Mouse (Mus musculus) limb, embryonic 12.5 days (tissue): Measurements from ENCODE around the gene Prr19. TPM values are rescaled to one million over a fixed set of nuclear protein-coding genes. Genes with fewer than 3 reads are reported as not detected.

ENCODE experiments used
- ATAC-seq: fragments of 200-750 bp; cut with Nextera tagmentation; 2 replicates; pipeline ENCODE4 v1.8.0; 2017; ENCODE audit warnings: low read depth, moderate TSS enrichment; ENCODE audit not compliant: insufficient number of reproducible peaks, insufficient read depth, low FRiP score, low TSS enrichment
- H3K27ac ChIP-seq: fragments of 300-500 bp; sonication (generic); 2 replicates; pipeline ENCODE4 v1.5.1; 2016; ENCODE audit warnings: mild to moderate bottlenecking, moderate library complexity
- H3K27me3 ChIP-seq: fragments of 300-500 bp; sonication (generic); 2 replicates; pipeline ENCODE4 v1.6.1; 2016; ENCODE audit warnings: mild to moderate bottlenecking, moderate library complexity
- H3K36me3 ChIP-seq: fragments of 300-500 bp; sonication (generic); 2 replicates; pipeline ENCODE4 v1.6.1; 2016; ENCODE audit warnings: mild to moderate bottlenecking, moderate library complexity
- H3K4me1 ChIP-seq: fragments of 300-500 bp; sonication (generic); replicated peaks from 2 replicates; pipeline ENCODE4 v1.6.1; 2016
- H3K4me2 ChIP-seq: fragments of 300-500 bp; sonication (generic); 2 replicates; pipeline ENCODE4 v1.6.1; 2016; ENCODE audit warnings: mild to moderate bottlenecking, moderate library complexity
- H3K4me3 ChIP-seq: fragments of 300-500 bp; sonication (generic); replicated peaks from 2 replicates; pipeline ENCODE4 v1.5.1; 2016; ENCODE audit warnings: mild to moderate bottlenecking
- H3K9ac ChIP-seq: fragments of 300-500 bp; sonication (generic); replicated peaks from 2 replicates; pipeline ENCODE4 v1.6.1; 2016; ENCODE audit warnings: mild to moderate bottlenecking, moderate library complexity
- H3K9me3 ChIP-seq: fragments of 300-500 bp; sonication (generic); 2 replicates; pipeline ENCODE4 v1.6.1; 2016; ENCODE audit warnings: mild to moderate bottlenecking, moderate library complexity
- WGBS: fragments of 180-500 bp; shearing (Covaris S2); methylation state at CpG from one replicate; pipeline ENCODE4 v1.1.7; 2016; 5-methylcytosine and 5-hydroxymethylcytosine counted together
- polyA plus RNA-seq: library from polyadenylated mRNA; unstranded; fragments of >200 nt; fragmentation: Nextera tagmentation; extraction: Ambion mirVana; gene quantifications from 2 replicates; pipeline ENCODE4 v1.2.1, GENCODE M21; 2016

The Prr19 gene
- polyA plus RNA-seq, 1 experiment from 2014 or later = 0.66 TPM

- Histone ChIP-seq H3K27ac (peak overlapping the region; percentile 100), H3K4me3 (peak overlapping the region; percentile 78), H3K4me2 (peak overlapping the region; percentile 98), H3K9me3 (no peaks in the 10 kb centered on the region), H3K27me3 (no peaks in the 10 kb centered on the region), H3K9ac (no peak overlapping the region; the same call in none of the 2 replicates), H3K36me3 (peaks cover 16% of the 10 kb centered on the region), H3K4me1 (peaks cover 63% of the 10 kb centered on the region)
- WGBS = 16% methylated on average over 4 of the region's 4 CpGs
- ATAC-seq = no peak
Observed at GRCm38 (mm10) chr7:25277998-25278340, 23.2 kb upstream of the Prr19 start.

DNA sequence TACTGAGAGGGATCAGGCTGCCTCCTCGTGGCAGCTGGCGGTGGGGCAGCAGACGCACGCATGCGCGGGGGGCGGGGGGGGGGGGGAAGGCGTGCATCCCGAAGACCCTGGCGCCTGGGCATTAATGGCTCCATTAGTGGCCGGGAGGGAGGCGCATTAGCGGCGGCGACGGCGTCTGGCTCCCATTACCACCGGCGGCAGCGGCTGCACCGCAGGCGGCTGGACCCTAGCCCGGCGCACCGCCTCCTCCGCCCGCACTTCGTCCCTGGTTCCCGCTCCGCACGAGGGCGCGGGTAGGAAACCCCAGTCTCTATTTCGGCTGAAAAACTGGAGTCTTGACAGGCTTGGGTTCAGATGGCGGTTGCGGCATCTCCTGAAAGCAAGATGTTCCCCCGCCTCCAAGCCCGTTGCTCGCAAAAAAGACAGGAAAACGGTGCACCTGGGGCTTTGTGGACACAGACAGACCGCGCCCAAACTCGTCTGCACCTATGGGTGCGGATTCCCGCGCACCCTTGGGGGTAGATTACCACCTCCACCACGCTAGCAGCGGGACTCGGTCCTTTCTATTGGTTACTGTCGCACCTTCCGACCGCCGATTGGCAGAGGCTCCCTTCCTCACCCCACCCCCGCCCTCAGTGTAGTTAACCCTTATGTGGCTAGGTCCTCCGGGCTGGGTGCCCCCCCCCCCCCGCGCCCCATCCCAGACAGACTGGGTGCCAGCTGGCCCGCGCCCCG, 22.7 kb upstream of the Prr19 start:
- Histone ChIP-seq H3K9me3 (no peaks in the 10 kb centered on the region), H3K4me2 (peak overlapping the region; percentile 98), H3K4me1 (peaks cover 68% of the 10 kb centered on the region), H3K27ac (peak overlapping the region; percentile 100), H3K9ac (peak overlapping the region; percentile 82), H3K36me3 (peaks cover 11% of the 10 kb centered on the region), H3K27me3 (no peaks in the 10 kb centered on the region), H3K4me3 (peak overlapping the region; percentile 78)
- 0 out of 2 replicates have a peak, but pooled peaks have one; percentile 13 for ATAC-seq
- under 1% methylated on average over 58 of the region's 60 CpGs for WGBS

- H3K4me1 ChIP-seq = peaks cover 72% of the 10 kb centered on the region
- peak overlapping the region; percentile 78 for H3K4me3 ChIP-seq
- H3K9me3 ChIP-seq = no peaks in the 10 kb centered on the region
- peak overlapping the region; percentile 98 for H3K4me2 ChIP-seq
- under 1% methylated on average over 48 of the region's 49 CpGs for WGBS
- ATAC-seq = peak; percentile 39
- no peaks in the 10 kb centered on the region for H3K27me3 ChIP-seq
- peak overlapping the region; percentile 82 for H3K9ac ChIP-seq
- peak overlapping the region; percentile 100 for H3K27ac ChIP-seq
- H3K36me3 ChIP-seq = peaks cover 8% of the 10 kb centered on the region
Observed at GRCm38 (mm10) chr7:25279076-25279860, 21.9 kb upstream of the Prr19 start.

- no peaks in the 10 kb centered on the region for H3K27me3 ChIP-seq
- no peaks in the 10 kb centered on the region for H3K9me3 ChIP-seq
- H3K27ac ChIP-seq = peak overlapping the region; percentile 100
- ATAC-seq = peak; percentile 62
- WGBS = 0% methylated on average over 6 of the region's 6 CpGs
- H3K4me1 ChIP-seq = peaks cover 72% of the 10 kb centered on the region
- peak overlapping the region; percentile 98 for H3K4me2 ChIP-seq
- H3K9ac ChIP-seq = peak overlapping the region; percentile 82
- peaks cover 9% of the 10 kb centered on the region for H3K36me3 ChIP-seq
- H3K4me3 ChIP-seq = peak overlapping the region; percentile 78
Observed at GRCm38 (mm10) chr7:25279861-25280791, 21.1 kb upstream of the Prr19 start.

DNA sequence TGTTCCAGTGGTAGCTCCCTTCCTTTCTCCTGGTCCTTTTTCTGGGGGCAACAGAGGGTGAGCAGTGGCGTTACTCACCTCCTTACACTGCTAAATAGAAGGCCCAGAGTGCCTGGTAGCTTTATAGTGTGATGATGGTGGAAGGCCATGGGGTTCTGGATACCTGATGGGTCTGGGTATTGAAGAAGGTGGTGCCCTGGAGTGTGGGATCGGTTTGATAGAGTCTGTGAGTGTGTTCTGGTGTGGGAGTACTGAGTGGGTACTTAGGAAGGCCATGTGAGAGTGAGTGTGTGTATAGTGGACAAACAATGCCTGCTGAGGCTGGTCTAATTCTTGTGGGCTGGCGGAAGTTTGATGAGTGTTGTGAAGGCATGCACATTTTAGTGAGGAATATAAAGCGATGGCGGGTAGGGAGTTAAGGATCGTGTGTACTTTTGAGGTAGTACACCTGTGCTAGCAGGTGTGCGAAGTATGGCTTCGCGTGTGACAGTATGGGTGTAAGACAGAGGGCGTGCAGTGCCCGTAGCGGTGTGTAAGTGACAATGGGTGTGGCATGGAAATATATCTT, 20.0 kb upstream of the Prr19 start:
- Histone ChIP-seq H3K9me3 (no peaks in the 10 kb centered on the region), H3K4me1 (peaks cover 60% of the 10 kb centered on the region), H3K27ac (peak overlapping the region; percentile 100), H3K9ac (peak overlapping the region; percentile 28; the same call in 1 of the 2 replicates), H3K36me3 (peaks cover 16% of the 10 kb centered on the region), H3K4me3 (peak overlapping the region; percentile 78), H3K27me3 (no peaks in the 10 kb centered on the region), H3K4me2 (peak overlapping the region; percentile 98)
- ATAC-seq = peak; percentile 0; the same call in 1 of the 2 replicates
- WGBS = 23% methylated on average over 12 of the region's 12 CpGs

DNA sequence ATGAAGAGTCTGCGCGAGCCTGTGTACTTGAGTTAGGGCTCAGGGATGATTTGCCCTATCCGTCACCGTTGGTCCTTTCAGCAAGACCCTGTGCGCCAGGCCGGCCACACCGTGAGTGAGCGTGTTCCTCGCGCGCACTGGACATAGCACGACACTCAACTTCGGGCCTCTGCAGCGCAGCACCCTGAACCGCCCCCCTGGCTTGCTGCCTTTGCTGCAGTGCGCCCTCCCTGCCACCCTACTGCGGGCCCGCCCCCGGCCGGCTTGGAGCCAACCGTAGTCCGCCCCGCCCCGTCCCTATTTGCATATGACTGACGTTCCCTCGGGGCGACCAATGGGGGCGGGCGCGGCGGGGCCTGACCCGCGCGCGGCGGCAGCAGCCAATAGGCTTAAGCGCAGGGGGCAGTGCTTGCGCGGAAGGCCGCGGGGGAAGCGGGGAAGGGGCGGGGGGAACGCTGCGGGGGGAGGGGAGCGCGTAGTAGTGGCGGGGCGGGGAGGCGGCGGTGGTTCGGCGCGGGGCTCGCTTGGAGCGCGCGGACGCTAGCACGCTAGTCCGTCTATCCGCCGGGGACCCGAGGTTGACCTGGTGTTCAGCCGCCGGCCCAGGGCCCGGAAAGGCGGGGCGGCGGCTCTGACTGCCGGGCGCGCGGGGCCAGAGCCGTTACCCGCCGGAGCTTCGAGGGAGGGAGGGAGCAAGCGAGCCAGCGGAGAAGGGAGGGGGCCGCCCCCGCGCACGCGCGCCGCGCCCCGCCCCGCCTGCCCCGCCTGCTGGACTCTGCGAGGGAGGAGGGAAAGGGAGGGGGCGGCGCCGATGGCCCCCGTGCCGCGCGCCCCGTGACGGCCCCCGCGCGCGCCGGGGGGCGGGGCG, 19.2 kb upstream of the Prr19 start:
- WGBS = 2% methylated on average over 56 of the region's 108 CpGs
- H3K9me3 ChIP-seq = no peaks in the 10 kb centered on the region
- ATAC-seq = peak; percentile 64

DNA sequence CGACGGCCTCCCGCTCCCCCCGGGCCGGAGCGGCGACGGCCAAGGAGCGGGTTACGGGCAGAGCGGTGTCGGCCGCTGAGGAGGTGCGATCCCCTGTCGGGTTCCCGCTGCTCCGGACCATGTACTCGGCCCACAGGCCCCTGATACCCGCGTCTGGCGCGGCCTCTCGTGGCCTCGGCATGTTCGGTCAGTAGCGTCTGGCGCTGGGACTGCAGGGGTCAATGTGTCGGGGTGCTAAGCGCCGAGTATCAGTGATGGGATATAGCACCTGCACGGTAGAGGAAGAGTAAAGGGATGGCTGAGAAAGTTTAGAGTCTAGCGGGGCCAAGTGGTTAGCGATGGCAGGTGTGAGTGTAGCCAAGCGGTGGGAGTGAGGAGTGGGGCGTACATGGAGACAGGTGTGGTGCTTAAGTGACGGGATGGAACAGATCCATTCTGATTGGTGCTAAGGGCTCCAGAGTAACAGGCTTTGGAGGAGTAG, 18.4 kb upstream of the Prr19 start:
- Histone ChIP-seq H3K9me3 (no peaks in the 10 kb centered on the region), H3K27me3 (no peaks in the 10 kb centered on the region), H3K9ac (peak overlapping the region; percentile 81), H3K4me2 (peak overlapping the region; percentile 98), H3K27ac (peak overlapping the region; percentile 100), H3K4me1 (peaks cover 48% of the 10 kb centered on the region), H3K4me3 (peak overlapping the region; percentile 78), H3K36me3 (peaks cover 32% of the 10 kb centered on the region)
- 1% methylated on average over 24 of the region's 36 CpGs for WGBS
- no peak for ATAC-seq

More for the DNA sequence above, 19.2 kb upstream of the Prr19 start:
- Histone ChIP-seq H3K27ac (peak overlapping the region; percentile 100), H3K36me3 (peaks cover 23% of the 10 kb centered on the region), H3K4me3 (peak overlapping the region; percentile 78), H3K4me2 (peak overlapping the region; percentile 98), H3K27me3 (no peaks in the 10 kb centered on the region), H3K4me1 (peaks cover 56% of the 10 kb centered on the region), H3K9ac (peak overlapping the region; percentile 81)

DNA sequence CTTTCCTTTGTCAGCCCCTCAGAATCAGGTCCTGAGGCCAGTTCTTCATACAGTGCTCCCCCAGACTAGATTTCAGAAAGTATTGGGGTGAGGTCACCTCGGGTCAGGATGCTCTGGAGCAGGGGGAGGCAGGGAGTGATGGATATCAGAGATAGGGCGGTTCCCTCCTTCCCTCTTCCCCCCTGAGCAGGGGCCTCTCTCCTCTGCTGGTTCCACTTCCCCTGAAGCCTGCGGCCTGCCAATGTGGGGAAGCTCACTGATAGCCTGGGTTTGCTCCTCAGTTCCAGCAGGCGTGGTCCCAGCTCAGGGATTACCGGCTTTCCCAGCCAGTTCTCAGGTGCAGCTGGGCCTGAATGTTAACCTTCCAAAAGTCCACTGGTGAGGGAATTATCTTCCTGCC, 17.6 kb upstream of the Prr19 start:
- ATAC-seq = no peak
- peak overlapping the region; percentile 98 for H3K4me2 ChIP-seq
- H3K4me1 ChIP-seq = peaks cover 45% of the 10 kb centered on the region

DNA sequence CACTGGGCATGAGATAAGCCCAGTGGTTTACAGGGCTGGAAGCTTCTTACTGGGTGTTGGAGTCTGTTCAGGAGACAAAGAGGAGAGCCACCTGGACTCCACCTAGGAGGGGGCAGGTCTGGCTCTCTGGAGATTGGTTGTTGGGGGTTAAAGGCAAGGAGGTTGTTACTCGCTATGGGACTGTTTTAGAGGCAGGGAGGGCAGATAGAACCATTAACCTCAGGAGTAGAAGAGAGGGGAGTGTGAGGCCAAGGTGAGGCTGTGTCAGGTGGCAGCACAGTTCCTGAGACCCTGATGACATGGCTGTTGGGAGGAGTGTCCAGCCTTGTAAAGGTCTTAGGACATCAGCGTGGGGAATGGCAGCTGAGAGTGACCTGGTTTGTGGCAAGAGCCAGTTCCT, 17.0 kb upstream of the Prr19 start:
- Histone ChIP-seq H3K4me2 (peak overlapping the region; percentile 98), H3K9me3 (peaks cover 4% of the 10 kb centered on the region; the same call in 1 of the 2 replicates), H3K27me3 (no peaks in the 10 kb centered on the region), H3K4me3 (peak overlapping the region; percentile 78), H3K9ac (peak overlapping the region; percentile 81), H3K4me1 (peaks cover 45% of the 10 kb centered on the region), H3K27ac (peak overlapping the region; percentile 100; the same call in 1 of the 2 replicates), H3K36me3 (peaks cover 46% of the 10 kb centered on the region)
- ATAC-seq = no peak
- 56% methylated on average over 2 of the region's 2 CpGs for WGBS

More for the DNA sequence above, 17.6 kb upstream of the Prr19 start:
- 12% methylated on average over 5 of the region's 5 CpGs for WGBS
- no peaks in the 10 kb centered on the region for H3K9me3 ChIP-seq
- peak overlapping the region; percentile 100 for H3K27ac ChIP-seq
- no peaks in the 10 kb centered on the region for H3K27me3 ChIP-seq
- peak overlapping the region; percentile 78 for H3K4me3 ChIP-seq
- peak overlapping the region; percentile 81 for H3K9ac ChIP-seq
- H3K36me3 ChIP-seq = peaks cover 40% of the 10 kb centered on the region
